Mouse (Mus musculus) thymus, adult 2 months (tissue): ENCODE results near the gene Vps50.

Experiments
- CTCF ChIP-seq: fragments of 200-500 bp; IDR thresholded peaks from 2 replicates; pipeline ENCODE4 v1.5.1; 2012; ENCODE audit warnings: mild to moderate bottlenecking, control low read depth, low read length, moderate library complexity, borderline replicate concordance; ENCODE audit not compliant: control insufficient read depth, poor library complexity, insufficient read depth; ENCODE audit errors: extremely low read depth
- POLR2A ChIP-seq: fragments of 200-500 bp; IDR thresholded peaks from 2 replicates; pipeline ENCODE4 v1.6.1; 2012; ENCODE audit warnings: mild to moderate bottlenecking, low read length, control low read depth, moderate library complexity; ENCODE audit not compliant: control insufficient read depth, poor library complexity, insufficient read depth; ENCODE audit errors: extremely low read depth

DNA sequence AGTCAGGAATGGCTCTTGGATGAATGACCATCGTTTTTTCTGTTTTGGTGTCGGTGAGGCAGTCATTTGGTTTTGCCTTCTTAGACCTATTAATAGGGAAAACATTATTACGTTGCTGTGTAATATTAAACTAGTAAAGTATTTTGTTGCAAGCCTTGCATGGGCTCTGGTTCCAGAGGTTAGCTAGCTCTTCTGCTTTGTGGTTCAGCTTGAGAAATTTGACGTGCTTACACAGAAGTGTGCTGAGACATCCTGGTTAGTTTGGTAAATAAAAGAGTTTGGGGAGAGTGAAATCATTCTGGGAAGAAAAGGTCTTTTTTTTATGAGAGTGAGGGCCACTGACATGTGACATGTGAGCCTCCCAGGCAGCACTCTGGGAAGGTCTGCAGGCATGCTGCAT lies 45.7 kb downstream of the Vps50 start:
- TF ChIP-seq CTCF (no peak), POLR2A (no peak)
